In the genomic region with DNA sequence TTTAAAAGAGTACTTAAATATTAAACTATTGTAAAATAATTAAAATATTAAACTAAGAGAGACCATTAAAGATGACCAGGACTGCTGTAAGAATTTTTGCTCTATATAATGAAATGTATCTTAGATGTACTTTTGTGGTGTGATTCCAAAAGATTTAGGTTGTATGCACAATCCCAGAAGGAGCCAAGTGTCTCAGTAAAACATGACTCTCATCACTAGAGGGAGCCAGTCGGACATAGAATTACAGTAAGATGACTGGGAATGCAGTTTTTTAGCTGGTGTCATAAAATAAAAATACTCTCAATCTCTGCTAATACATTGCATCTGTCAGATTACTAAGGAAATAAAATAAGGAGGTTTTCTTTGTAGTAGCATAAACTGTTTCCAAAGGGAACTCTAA, we compare ENCODE assay signal across 10 mouse cellular contexts.
A peak's percentile ranks its signal among the peaks of the same experiment; 100 is the strongest.
DNase-seq lines count a peak whose midpoint lies in the region; ATAC-seq and TF ChIP-seq lines count a peak whose summit lies in the region.
"Had no signal": no experiment of that assay in that cellular context is flagged by ENCODE, and none has a peak within 500 bp of the region (broad histone marks: within the 10 kb centered on the region; RNA-seq: fewer than 3 reads in every experiment).

No protein-coding gene starts in this region.

- TF ChIP-seq POLR2A in liver, adult 2 months (IDR thresholded peaks at IDR 0.05; ENCODE audit: extremely low read depth, insufficient read depth, low read length): no peak

- H3K9me3 ChIP-seq in forebrain, embryonic 16.5 days (ENCODE audit: control insufficient read depth, low read length): no peaks in the 10 kb centered on the region
- no peaks in the 10 kb centered on the region for H3K9me3 ChIP-seq in forebrain, embryonic 10.5 days
- no peaks in the 10 kb centered on the region for H3K9me3 ChIP-seq in liver, embryonic 12.5 days (replicated peaks)
- no peaks in the 10 kb centered on the region for H3K9me3 ChIP-seq in midbrain, postnatal 0 days (ENCODE audit: low read length)
- H3K9me3 ChIP-seq: G1E; megakaryocyte, embryonic 14.5 days had no signal

- TF ChIP-seq CTCF in liver, adult 2 months (IDR thresholded peaks at IDR 0.05; ENCODE audit: low read depth, low read length): no peak
- TF ChIP-seq CTCF in midbrain, postnatal 0 days (IDR thresholded peaks at IDR 0.05): peak; percentile 76

- WGBS in forebrain, embryonic 16.5 days: 14% methylated on average over 1 of the region's 1 CpGs
- 4% methylated on average over 1 of the region's 1 CpGs for WGBS in forebrain, embryonic 10.5 days
- 6% methylated on average over 1 of the region's 1 CpGs for WGBS in liver, adult 2 months
- 10% methylated on average over 1 of the region's 1 CpGs for WGBS in liver, embryonic 12.5 days (ENCODE audit: insufficient replicate concordance)
- 7% methylated on average over 1 of the region's 1 CpGs for WGBS in midbrain, postnatal 0 days

- H3K27me3 ChIP-seq in forebrain, embryonic 16.5 days (replicated peaks; ENCODE audit: control insufficient read depth, insufficient read depth, low read length): no peaks in the 10 kb centered on the region
- no peaks in the 10 kb centered on the region for H3K27me3 ChIP-seq in forebrain, embryonic 10.5 days (ENCODE audit: poor library complexity, severe bottlenecking)
- H3K27me3 ChIP-seq in liver, adult 2 months (ENCODE audit: control insufficient read depth, insufficient read depth, low read length): no peaks in the 10 kb centered on the region
- no peaks in the 10 kb centered on the region for H3K27me3 ChIP-seq in liver, embryonic 12.5 days (replicated peaks)
- no peaks in the 10 kb centered on the region for H3K27me3 ChIP-seq in midbrain, postnatal 0 days (ENCODE audit: insufficient read depth, low read length)
- H3K27me3 ChIP-seq: megakaryocyte, embryonic 14.5 days had no signal

- no peak overlapping the region for H3K27ac ChIP-seq in forebrain, embryonic 16.5 days (ENCODE audit: low read length)
- H3K27ac ChIP-seq in forebrain, embryonic 10.5 days: no peak overlapping the region
- no peak overlapping the region for H3K27ac ChIP-seq in liver, adult 2 months (replicated peaks; ENCODE audit: insufficient read depth, low read depth, low read length)
- H3K27ac ChIP-seq in liver, embryonic 12.5 days: no peak overlapping the region
- no peak overlapping the region for H3K27ac ChIP-seq in midbrain, postnatal 0 days (ENCODE audit: low read depth, low read length)

- no peaks in the 10 kb centered on the region for H3K79me2 ChIP-seq in liver, adult 2 months (ENCODE audit: control insufficient read depth, insufficient read depth, low read length)

- H3K4me3 ChIP-seq in forebrain, embryonic 16.5 days (replicated peaks; ENCODE audit: low read length): no peak overlapping the region
- H3K4me3 ChIP-seq in forebrain, embryonic 10.5 days: no peak overlapping the region
- H3K4me3 ChIP-seq in liver, adult 2 months (ENCODE audit: insufficient read depth, low read depth, low read length): no peak overlapping the region
- no peak overlapping the region for H3K4me3 ChIP-seq in liver, embryonic 12.5 days
- H3K4me3 ChIP-seq in midbrain, postnatal 0 days (ENCODE audit: low read depth, low read length): no peak overlapping the region
- H3K4me3 ChIP-seq: megakaryocyte, embryonic 14.5 days had no signal

- H3K9ac ChIP-seq in forebrain, embryonic 16.5 days (replicated peaks; ENCODE audit: low read depth, low read length): no peak overlapping the region
- H3K9ac ChIP-seq in liver, adult 2 months (ENCODE audit: low read depth, low read length): no peak overlapping the region
- H3K9ac ChIP-seq in liver, embryonic 12.5 days: no peak overlapping the region
- H3K9ac ChIP-seq in midbrain, postnatal 0 days (replicated peaks; ENCODE audit: low read length, poor library complexity, severe bottlenecking): no peak overlapping the region

- ATAC-seq in forebrain, embryonic 16.5 days: peak; percentile 49; the same call in 1 of the 2 replicates
- no peak for ATAC-seq in liver, embryonic 12.5 days
- no peak for ATAC-seq in midbrain, postnatal 0 days (ENCODE audit: low FRiP score)
- no peak for ATAC-seq in inflammation-experienced regulatory T-cells, adult 6 months

- no peak for DNase-seq in forebrain, embryonic 10.5 days (ENCODE audit: extremely low spot score, low spot score)
- peak; percentile 6 for DNase-seq in liver, adult 2 months (ENCODE audit: extremely low read depth, low read depth, low spot score)
- DNase-seq in embryo, embryonic 10 days (ENCODE audit: low spot score): peak; percentile 62
- DNase-seq in midbrain, postnatal 0 days (ENCODE audit: low spot score): peak; percentile 74
- no peak for DNase-seq in adrenal gland, postnatal 25 days

- no peak overlapping the region for H3K4me2 ChIP-seq in forebrain, embryonic 16.5 days (ENCODE audit: low read length)
- H3K4me2 ChIP-seq in liver, embryonic 12.5 days: no peak overlapping the region
- H3K4me2 ChIP-seq in midbrain, postnatal 0 days (ENCODE audit: low read depth, low read length, poor library complexity, severe bottlenecking): no peak overlapping the region

- H3K36me3 ChIP-seq in forebrain, embryonic 16.5 days (ENCODE audit: control insufficient read depth, insufficient read depth): no peaks in the 10 kb centered on the region
- H3K36me3 ChIP-seq in forebrain, embryonic 10.5 days (replicated peaks): no peaks in the 10 kb centered on the region
- no peaks in the 10 kb centered on the region for H3K36me3 ChIP-seq in liver, adult 2 months (ENCODE audit: control insufficient read depth, insufficient read depth, low read length)
- H3K36me3 ChIP-seq in liver, embryonic 12.5 days: no peaks in the 10 kb centered on the region
- H3K36me3 ChIP-seq in midbrain, postnatal 0 days (ENCODE audit: insufficient read depth, low read length): no peaks in the 10 kb centered on the region
- H3K36me3 ChIP-seq: G1E had no signal

- H3K4me1 ChIP-seq in forebrain, embryonic 16.5 days (replicated peaks; ENCODE audit: control insufficient read depth, insufficient read depth, low read length): no peaks in the 10 kb centered on the region
- H3K4me1 ChIP-seq in forebrain, embryonic 10.5 days: no peaks in the 10 kb centered on the region
- H3K4me1 ChIP-seq in liver, adult 2 months (ENCODE audit: control insufficient read depth, insufficient read depth, low read length): no peaks in the 10 kb centered on the region
- H3K4me1 ChIP-seq in liver, embryonic 12.5 days: no peaks in the 10 kb centered on the region
- no peaks in the 10 kb centered on the region for H3K4me1 ChIP-seq in midbrain, postnatal 0 days (ENCODE audit: insufficient read depth, low read length)
- H3K4me1 ChIP-seq: megakaryocyte, embryonic 14.5 days had no signal

Comparison
In these comparisons a context has a peak if more than half of its experiments do, and no peak if none do; other contexts are left out.
1. DNase-seq: peak in liver, adult 2 months (single experiment), embryo, embryonic 10 days (single experiment) and midbrain, postnatal 0 days (single experiment); none in forebrain, embryonic 10.5 days (single experiment) and adrenal gland, postnatal 25 days (single experiment).